Mouse (Mus musculus): ENCODE data around the gene Marveld2.
A peak's percentile ranks its signal among the peaks of the same experiment; 100 is the strongest.

The Marveld2 gene

GRCm38 (mm10) chr13:100616181-100617087, at the start of gene Marveld2:
Marveld2 (minus strand) TSS chr13:100616971.
- DNase-seq (ENCODE audit: low spot score) = no peak

GRCm38 (mm10) chr13:100659864-100660456, 43.2 kb upstream of the Marveld2 start:
- no peak for DNase-seq (ENCODE audit: low spot score)

- no peak for DNase-seq (ENCODE audit: low spot score)
Measured at GRCm38 (mm10) chr13:100658091-100658490, 41.3 kb upstream of the Marveld2 start.

GRCm38 (mm10) chr13:100651439-100652186, 34.8 kb upstream of the Marveld2 start, which contains the start of gene Taf9:
Taf9 (plus strand) TSS chr13:100651579.
- no peak for DNase-seq (ENCODE audit: low spot score)

GRCm38 (mm10) chr13:100650550-100651438, 34.0 kb upstream of the Marveld2 start, which contains the start of the genes Ak6 and Rad17:
Ak6 (plus strand) TSS chr13:100650979.
Rad17 (minus strand) TSS chr13:100651051.
- DNase-seq (ENCODE audit: low spot score) = peak; percentile 71

GRCm38 (mm10) chr13:100648223-100648622, 31.5 kb upstream of the Marveld2 start:
- DNase-seq (ENCODE audit: low spot score) = no peak

GRCm38 (mm10) chr13:100642471-100643209, 25.9 kb upstream of the Marveld2 start:
- DNase-seq (ENCODE audit: low spot score) = no peak

- DNase-seq (ENCODE audit: low spot score) = no peak
Measured at GRCm38 (mm10) chr13:100634106-100634691, 17.4 kb upstream of the Marveld2 start.

GRCm38 (mm10) chr13:100622241-100622640, 5.5 kb upstream of the Marveld2 start:
- DNase-seq (ENCODE audit: low spot score) = no peak

GRCm38 (mm10) chr13:100617583-100617982, 812 bp upstream of the Marveld2 start:
- DNase-seq (ENCODE audit: low spot score) = no peak

GRCm38 (mm10) chr13:100612903-100613302, 3.9 kb downstream of the Marveld2 start:
- DNase-seq (ENCODE audit: low spot score) = no peak

- DNase-seq (ENCODE audit: low spot score) = no peak
Measured at GRCm38 (mm10) chr13:100612251-100612650, 4.5 kb downstream of the Marveld2 start.

- DNase-seq (ENCODE audit: low spot score) = no peak
Measured at GRCm38 (mm10) chr13:100611266-100611665, 5.5 kb downstream of the Marveld2 start.

GRCm38 (mm10) chr13:100607756-100608155, 9.0 kb downstream of the Marveld2 start:
- DNase-seq (ENCODE audit: low spot score) = no peak

- DNase-seq (ENCODE audit: low spot score) = no peak
Measured at GRCm38 (mm10) chr13:100605845-100606244, 10.9 kb downstream of the Marveld2 start.

- DNase-seq (ENCODE audit: low spot score) = no peak
Measured at GRCm38 (mm10) chr13:100603738-100604095, 13.1 kb downstream of the Marveld2 start.

GRCm38 (mm10) chr13:100603031-100603737, 13.6 kb downstream of the Marveld2 start:
- no peak for DNase-seq (ENCODE audit: low spot score)

GRCm38 (mm10) chr13:100602239-100602902, 14.4 kb downstream of the Marveld2 start:
- no peak for DNase-seq (ENCODE audit: low spot score)

- no peak for DNase-seq (ENCODE audit: low spot score)
Measured at GRCm38 (mm10) chr13:100601034-100601433, 15.7 kb downstream of the Marveld2 start.
